Mouse (Mus musculus): Measurements from ENCODE around the gene Cdh22. TPM values are rescaled to one million over a fixed set of nuclear protein-coding genes. Genes with fewer than 3 reads are reported as not detected.

The Cdh22 gene
- polyA plus RNA-seq (2015; fragmentation: Nextera tagmentation; extraction: Ambion mirVana): 0.05 and 0.08 TPM in 2 replicates

DNA sequence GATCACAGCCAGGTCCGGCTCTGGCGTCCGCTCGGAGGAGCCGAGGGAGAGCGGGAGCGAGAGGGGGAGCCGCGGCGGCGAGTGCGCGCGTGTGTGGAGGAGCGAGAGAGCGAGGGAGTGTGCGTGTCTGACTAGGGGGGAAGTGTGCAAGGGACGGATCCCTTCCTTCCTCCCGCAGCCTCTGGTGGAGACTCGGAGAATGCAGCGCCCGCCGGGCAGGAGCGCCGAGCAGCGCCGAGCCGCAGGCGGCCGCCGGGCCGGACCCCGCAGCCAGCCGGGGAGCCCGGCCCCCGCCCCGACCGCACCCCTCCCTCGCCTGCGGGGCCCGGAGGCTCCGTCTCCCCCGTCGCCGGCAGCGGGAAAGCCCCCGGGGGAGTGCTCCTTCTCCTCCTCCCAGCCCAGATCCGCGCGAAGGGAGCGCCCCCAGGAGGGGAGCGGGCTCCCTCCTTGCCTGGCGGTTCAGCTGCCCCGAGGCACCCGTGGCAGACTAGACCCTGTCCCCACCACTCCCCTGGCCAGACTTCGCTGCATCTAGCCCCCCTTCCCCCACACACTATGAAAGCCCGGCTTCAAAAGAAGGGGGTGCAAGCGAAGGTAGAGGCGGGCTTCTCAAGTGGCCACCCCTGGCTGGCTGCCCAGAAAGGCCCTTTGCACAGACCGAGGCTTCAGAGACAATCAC, at the start of gene Cdh22:
Cdh22 (minus strand) TSS at position 241 of the 679 bp plus-strand sequence.
- TF ChIP-seq EP300 (optimal IDR thresholded peaks at IDR 0.05) (no peak), CTCF (IDR thresholded peaks at IDR 0.05; ENCODE audit: low read depth) (peak; percentile 58)
- ATAC-seq (ENCODE audit: low FRiP score, low TSS enrichment) (peak; percentile 53), DNase-seq (ENCODE audit: low spot score) (peak; percentile 69)
- Histone ChIP-seq H3K36me3 (ENCODE audit: control insufficient read depth, insufficient read depth, low read length) (no peaks in the 10 kb centered on the region), H3K9ac (ENCODE audit: low read length) (peak within 1 kb of the TSS; percentile 27; the same call in 1 of the 2 replicates), H3K27ac (replicated peaks) (no peak within 1 kb of the TSS), H3K4me2 (replicated peaks; ENCODE audit: low read depth) (peak within 1 kb of the TSS; percentile 93), H3K9me3 (ENCODE audit: control insufficient read depth, low read length) (no peaks in the 10 kb centered on the region), H3K4me3 (ENCODE audit: low read depth, low read length) (peak within 1 kb of the TSS; percentile 48), H3K27me3 (ENCODE audit: control insufficient read depth, insufficient read depth, low read length) (peaks cover 21% of the 10 kb centered on the region), H3K4me1 (replicated peaks; ENCODE audit: control insufficient read depth, insufficient read depth) (no peaks in the 10 kb centered on the region; the same call in 1 of the 2 replicates)
- 0% methylated on average over 33 of the region's 60 CpGs for WGBS

DNA sequence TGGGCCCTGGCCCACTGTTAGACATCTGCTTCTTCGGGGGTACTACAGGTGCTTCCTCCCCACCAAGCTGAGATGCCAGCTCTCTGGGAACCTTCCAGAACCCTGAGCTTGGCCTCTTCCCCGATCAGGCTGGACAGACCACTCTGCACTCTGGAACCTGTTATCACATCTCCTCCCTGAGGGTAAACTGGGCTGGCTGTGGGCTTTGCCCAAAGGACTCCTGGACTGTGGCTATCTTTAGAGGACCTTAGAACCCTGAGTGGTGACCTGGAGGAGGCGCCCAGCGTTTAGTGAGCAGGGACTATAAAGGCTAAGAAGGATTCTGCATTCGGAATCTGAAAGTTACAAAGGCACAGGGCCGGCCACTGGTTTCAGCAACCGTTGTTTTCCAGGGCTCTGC, 49.7 kb upstream of the Cdh22 start:
- no peak overlapping the region for H3K4me3 ChIP-seq (ENCODE audit: low read depth, low read length)
- no peaks in the 10 kb centered on the region for H3K27me3 ChIP-seq (ENCODE audit: control insufficient read depth, insufficient read depth, low read length)
- TF ChIP-seq EP300 (optimal IDR thresholded peaks at IDR 0.05) (no peak), CTCF (IDR thresholded peaks at IDR 0.05; ENCODE audit: low read depth) (no peak)
- DNase-seq (ENCODE audit: low spot score): no peak
- no peaks in the 10 kb centered on the region for H3K9me3 ChIP-seq (ENCODE audit: control insufficient read depth, low read length)
- no peak overlapping the region for H3K27ac ChIP-seq (replicated peaks)
- H3K9ac ChIP-seq (ENCODE audit: low read length): no peak overlapping the region
- no peak for ATAC-seq (ENCODE audit: low FRiP score, low TSS enrichment)
- H3K4me1 ChIP-seq (replicated peaks; ENCODE audit: control insufficient read depth, insufficient read depth): peaks cover 4% of the 10 kb centered on the region; the same call in 1 of the 2 replicates
- no peak overlapping the region for H3K4me2 ChIP-seq (replicated peaks; ENCODE audit: low read depth)
- peaks cover 9% of the 10 kb centered on the region; the same call in 1 of the 2 replicates for H3K36me3 ChIP-seq (ENCODE audit: control insufficient read depth, insufficient read depth, low read length)
- 82% methylated on average over 7 of the region's 7 CpGs for WGBS

DNA sequence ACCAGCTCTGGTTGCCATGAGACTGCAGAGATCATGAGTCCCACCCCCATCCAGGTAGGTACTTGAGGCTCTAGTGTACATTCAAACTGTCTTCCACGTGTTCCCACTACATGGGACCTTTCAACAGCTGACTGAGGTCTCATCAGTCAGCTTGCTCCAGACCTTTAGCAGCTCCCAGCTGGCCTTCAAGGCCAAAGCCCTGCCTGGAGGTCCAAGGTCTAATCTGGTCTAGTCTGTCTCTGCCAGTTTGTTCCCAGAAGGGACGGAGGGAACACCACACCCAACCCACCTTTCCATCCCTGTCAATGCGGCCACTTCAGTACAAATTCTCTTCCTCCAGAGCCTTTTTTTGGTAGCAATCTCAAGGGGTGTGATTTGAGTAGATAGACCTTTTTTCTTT, 49.0 kb upstream of the Cdh22 start:
- no peak for TF ChIP-seq CTCF (IDR thresholded peaks at IDR 0.05; ENCODE audit: low read depth)
- TF ChIP-seq EP300 (optimal IDR thresholded peaks at IDR 0.05): no peak
- Histone ChIP-seq H3K4me2 (replicated peaks; ENCODE audit: low read depth) (no peak overlapping the region), H3K9me3 (ENCODE audit: control insufficient read depth, low read length) (no peaks in the 10 kb centered on the region), H3K4me1 (replicated peaks; ENCODE audit: control insufficient read depth, insufficient read depth) (peaks cover 4% of the 10 kb centered on the region; the same call in 1 of the 2 replicates), H3K27me3 (ENCODE audit: control insufficient read depth, insufficient read depth, low read length) (no peaks in the 10 kb centered on the region), H3K27ac (replicated peaks) (no peak overlapping the region), H3K9ac (ENCODE audit: low read length) (no peak overlapping the region), H3K36me3 (ENCODE audit: control insufficient read depth, insufficient read depth, low read length) (peaks cover 9% of the 10 kb centered on the region; the same call in 1 of the 2 replicates), H3K4me3 (ENCODE audit: low read depth, low read length) (no peak overlapping the region)
- WGBS: 89% methylated on average over 3 of the region's 3 CpGs
- ATAC-seq (ENCODE audit: low FRiP score, low TSS enrichment): no peak
- DNase-seq (ENCODE audit: low spot score): no peak

DNA sequence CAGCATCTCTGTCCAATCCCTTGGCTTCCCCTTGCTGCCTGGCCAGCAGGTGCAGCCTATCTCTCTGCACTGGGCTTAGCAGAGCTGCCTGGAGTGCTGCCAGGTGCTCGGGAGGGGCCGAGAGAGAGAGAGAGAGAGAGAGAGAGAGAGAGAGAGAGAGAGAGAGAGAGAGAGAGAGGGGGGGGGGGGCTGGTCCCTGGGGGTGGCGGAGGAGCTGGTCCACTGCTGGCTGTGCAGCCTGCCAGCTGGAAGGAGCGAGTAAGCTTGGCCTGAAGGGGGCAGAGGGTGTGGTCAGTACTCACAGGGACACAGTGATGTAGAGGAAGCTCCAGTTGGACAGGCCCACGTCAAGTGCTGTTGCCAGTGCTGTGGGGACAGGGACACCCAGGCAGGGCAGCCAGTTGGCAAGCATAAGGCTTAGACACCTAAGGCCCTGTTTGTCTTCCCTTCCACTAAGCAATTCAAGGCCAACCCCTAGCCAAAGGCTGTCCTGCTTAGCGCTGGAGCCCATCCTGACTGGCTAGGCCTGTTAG, 47.2 kb upstream of the Cdh22 start:
- H3K27ac ChIP-seq (replicated peaks): no peak overlapping the region
- DNase-seq (ENCODE audit: low spot score) (peak; percentile 49), ATAC-seq (ENCODE audit: low FRiP score, low TSS enrichment) (peak; percentile 31; the same call in 1 of the 2 replicates)
- H3K4me2 ChIP-seq (replicated peaks; ENCODE audit: low read depth): no peak overlapping the region
- no peaks in the 10 kb centered on the region for H3K9me3 ChIP-seq (ENCODE audit: control insufficient read depth, low read length)
- no peaks in the 10 kb centered on the region for H3K27me3 ChIP-seq (ENCODE audit: control insufficient read depth, insufficient read depth, low read length)
- TF ChIP-seq CTCF (IDR thresholded peaks at IDR 0.05; ENCODE audit: low read depth) (peak; percentile 24; the same call in 1 of the 2 replicates), EP300 (optimal IDR thresholded peaks at IDR 0.05) (no peak)
- H3K9ac ChIP-seq (ENCODE audit: low read length): no peak overlapping the region
- H3K4me1 ChIP-seq (replicated peaks; ENCODE audit: control insufficient read depth, insufficient read depth): 0 out of 2 replicates have a peak, but pooled peaks cover 2% of the 10 kb centered on the region
- H3K4me3 ChIP-seq (ENCODE audit: low read depth, low read length): no peak overlapping the region
- WGBS: 29% methylated on average over 4 of the region's 6 CpGs
- peaks cover 13% of the 10 kb centered on the region for H3K36me3 ChIP-seq (ENCODE audit: control insufficient read depth, insufficient read depth, low read length)

- Histone ChIP-seq H3K4me1 (replicated peaks; ENCODE audit: control insufficient read depth, insufficient read depth) (no peaks in the 10 kb centered on the region), H3K9me3 (ENCODE audit: control insufficient read depth, low read length) (no peaks in the 10 kb centered on the region), H3K36me3 (ENCODE audit: control insufficient read depth, insufficient read depth, low read length) (peaks cover 15% of the 10 kb centered on the region), H3K4me3 (ENCODE audit: low read depth, low read length) (no peak overlapping the region), H3K9ac (ENCODE audit: low read length) (no peak overlapping the region), H3K27me3 (ENCODE audit: control insufficient read depth, insufficient read depth, low read length) (no peaks in the 10 kb centered on the region), H3K27ac (replicated peaks) (no peak overlapping the region), H3K4me2 (replicated peaks; ENCODE audit: low read depth) (no peak overlapping the region)
- 66% methylated on average over 10 of the region's 10 CpGs for WGBS
- ATAC-seq (ENCODE audit: low FRiP score, low TSS enrichment) (no peak), DNase-seq (ENCODE audit: low spot score) (no peak)
- TF ChIP-seq CTCF (IDR thresholded peaks at IDR 0.05; ENCODE audit: low read depth) (no peak), EP300 (optimal IDR thresholded peaks at IDR 0.05) (no peak)
Measured at GRCm38 (mm10) chr2:165279351-165279750, 44.7 kb upstream of the Cdh22 start.
